Mouse (Mus musculus) limb, embryonic 14.5 days (tissue): Measurements from ENCODE around the gene Srebf2. TPM values are rescaled to one million over a fixed set of nuclear protein-coding genes. Genes with fewer than 3 reads are reported as not detected.

Experiments used
- ATAC-seq: fragments of 200-750 bp; cut with Nextera tagmentation; 2 replicates; pipeline ENCODE4 v1.8.0; 2017; ENCODE audit warnings: low read depth, moderate number of reproducible peaks, moderate TSS enrichment; ENCODE audit not compliant: low FRiP score
- DNase-seq: peaks from one replicate; pipeline ENCODE4 v3.0.0-alpha.2; 2015; ENCODE audit warnings: low spot score
- H3K27ac ChIP-seq: fragments of 300-500 bp; sonication (generic); replicated peaks from 2 replicates; pipeline ENCODE4 v1.5.1; 2014; ENCODE audit warnings: low read depth, mild to moderate bottlenecking, low read length, moderate library complexity, mixed read lengths
- H3K27me3 ChIP-seq: fragments of 300-500 bp; sonication (generic); 2 replicates; pipeline ENCODE4 v1.6.1; 2014; ENCODE audit warnings: low read length, mixed read lengths; ENCODE audit not compliant: control insufficient read depth, insufficient read depth
- H3K36me3 ChIP-seq: fragments of 300-500 bp; sonication (generic); 2 replicates; pipeline ENCODE4 v1.6.1; 2014; ENCODE audit warnings: mild to moderate bottlenecking, low read length, moderate library complexity, mixed read lengths; ENCODE audit not compliant: control insufficient read depth, insufficient read depth
- H3K4me1 ChIP-seq: fragments of 300-500 bp; sonication (generic); 2 replicates; pipeline ENCODE4 v1.6.1; 2014; ENCODE audit warnings: antibody characterized with exemption, low read length, mixed read lengths; ENCODE audit not compliant: control insufficient read depth, insufficient read depth
- H3K4me2 ChIP-seq: fragments of 300-500 bp; sonication (generic); replicated peaks from 2 replicates; pipeline ENCODE4 v1.6.1; 2014; ENCODE audit warnings: low read depth, mild to moderate bottlenecking, low read length, moderate library complexity; ENCODE audit not compliant: severe bottlenecking
- H3K4me3 ChIP-seq: fragments of 300-500 bp; sonication (generic); replicated peaks from 2 replicates; pipeline ENCODE4 v1.5.1; 2014; ENCODE audit warnings: low read length
- H3K9ac ChIP-seq: fragments of 300-500 bp; sonication (generic); 2 replicates; pipeline ENCODE4 v1.6.1; 2014; ENCODE audit warnings: mild to moderate bottlenecking, low read depth, low read length, moderate library complexity; ENCODE audit not compliant: severe bottlenecking
- H3K9me3 ChIP-seq: fragments of 300-500 bp; sonication (generic); 2 replicates; pipeline ENCODE4 v1.6.1; 2016; ENCODE audit warnings: low read length; ENCODE audit not compliant: control insufficient read depth
- POLR2A ChIP-seq: fragments of 200-500 bp; IDR thresholded peaks from 2 replicates; pipeline ENCODE4 v1.8.0; 2012; ENCODE audit warnings: inconsistent platforms, mild to moderate bottlenecking, moderate library complexity, borderline replicate concordance; ENCODE audit not compliant: insufficient read depth, insufficient read length; ENCODE audit errors: extremely low read depth
- WGBS: fragments of 180-500 bp; shearing (Covaris S2); extraction: QIAGEN DNeasy Blood & Tissue Kit; methylation state at CpG from one replicate; pipeline ENCODE4 v1.1.7; 2014; 5-methylcytosine and 5-hydroxymethylcytosine counted together
- polyA plus RNA-seq, 2 experiments: library from polyadenylated mRNA; depleted of rRNA in 1 of 2; stranded (reverse) in 1 of 2; unstranded in 1 of 2; fragments of >200 nt; fragmentation: Nextera tagmentation in 1 of 2; extraction: Ambion mirVana in 1 of 2; gene quantifications; 2 replicates each; pipeline versions ENCODE4 v1.2.1 to v1.2.3; 2012 to 2014

Gene Srebf2
- polyA plus RNA-seq, 2 experiments: 122 to 131 TPM

GRCm38 (mm10) chr15:82144157-82144556 is 2.8 kb upstream of the Srebf2 start:
- Histone ChIP-seq H3K9me3 (no peaks in the 10 kb centered on the region), H3K4me1 (peaks cover 20% of the 10 kb centered on the region), H3K4me2 (no peak overlapping the region), H3K27me3 (no peaks in the 10 kb centered on the region), H3K27ac (no peak overlapping the region), H3K4me3 (no peak overlapping the region), H3K36me3 (peaks cover 12% of the 10 kb centered on the region), H3K9ac (no peak overlapping the region)
- no peak for ATAC-seq
- WGBS: 85% methylated on average over 5 of the region's 5 CpGs
- no peak for DNase-seq
- no peak for TF ChIP-seq POLR2A

- ATAC-seq (no peak), DNase-seq (no peak)
- WGBS: 56% methylated on average over 2 of the region's 2 CpGs
- Histone ChIP-seq H3K9ac (no peak overlapping the region), H3K4me2 (no peak overlapping the region), H3K4me3 (no peak overlapping the region), H3K9me3 (no peaks in the 10 kb centered on the region), H3K36me3 (peaks cover 10% of the 10 kb centered on the region), H3K27ac (peak overlapping the region; percentile 85), H3K4me1 (peaks cover 24% of the 10 kb centered on the region), H3K27me3 (no peaks in the 10 kb centered on the region)
- no peak for TF ChIP-seq POLR2A
Measured at GRCm38 (mm10) chr15:82145408-82145807, 1.6 kb upstream of the Srebf2 start.

GRCm38 (mm10) chr15:82145851-82146769 is 871 bp upstream of the Srebf2 start:
- peak overlapping the region; percentile 47 for H3K4me2 ChIP-seq
- DNase-seq (no peak), ATAC-seq (no peak)
- peaks cover 24% of the 10 kb centered on the region for H3K4me1 ChIP-seq
- peaks cover 8% of the 10 kb centered on the region for H3K36me3 ChIP-seq
- H3K27ac ChIP-seq: peak overlapping the region; percentile 85
- TF ChIP-seq POLR2A: no peak
- H3K4me3 ChIP-seq: peak overlapping the region; percentile 90
- H3K9ac ChIP-seq: no peak overlapping the region; the same call in 1 of the 2 replicates
- WGBS: 10% methylated on average over 11 of the region's 11 CpGs
- no peaks in the 10 kb centered on the region for H3K27me3 ChIP-seq
- H3K9me3 ChIP-seq: no peaks in the 10 kb centered on the region

- peak; percentile 67 for DNase-seq
- WGBS: 0% methylated on average over 33 of the region's 50 CpGs
- H3K4me3 ChIP-seq: peak overlapping the region; percentile 90
- peak overlapping the region; percentile 83 for H3K9ac ChIP-seq
- no peak for TF ChIP-seq POLR2A
- H3K9me3 ChIP-seq: no peaks in the 10 kb centered on the region
- H3K27ac ChIP-seq: peak overlapping the region; percentile 95
- peak overlapping the region; percentile 74 for H3K4me2 ChIP-seq
- peaks cover 5% of the 10 kb centered on the region; the same call in 1 of the 2 replicates for H3K36me3 ChIP-seq
- 0 out of 2 replicates have a peak, but pooled peaks have one; percentile 3 for ATAC-seq
- no peaks in the 10 kb centered on the region for H3K27me3 ChIP-seq
- peaks cover 28% of the 10 kb centered on the region for H3K4me1 ChIP-seq
Measured at GRCm38 (mm10) chr15:82147611-82148111, 680 bp downstream of the Srebf2 start.

GRCm38 (mm10) chr15:82148510-82148911 is 1.5 kb downstream of the Srebf2 start:
- Histone ChIP-seq H3K27me3 (no peaks in the 10 kb centered on the region), H3K36me3 (peaks cover 5% of the 10 kb centered on the region; the same call in 1 of the 2 replicates), H3K27ac (no peak overlapping the region; the same call in 1 of the 2 replicates), H3K4me3 (peak overlapping the region; percentile 90), H3K4me2 (peak overlapping the region; percentile 74), H3K9ac (peak overlapping the region; percentile 83), H3K4me1 (peaks cover 28% of the 10 kb centered on the region), H3K9me3 (no peaks in the 10 kb centered on the region)
- DNase-seq (no peak), ATAC-seq (no peak)
- no peak for TF ChIP-seq POLR2A
- 19% methylated on average over 9 of the region's 9 CpGs for WGBS
